Mouse (Mus musculus) heart, embryonic 14.5 days (tissue): ENCODE data around the gene Map4k1. TPM values are rescaled to one million over a fixed set of nuclear protein-coding genes. Genes with fewer than 3 reads are reported as not detected.
"Not testable (repeated sequence)": the region's sequence is repeated elsewhere in the genome, so short reads cannot be mapped to it uniquely, and the experiment has no call there.

Source experiments
- ATAC-seq: fragments of 200-750 bp; cut with Nextera tagmentation; 2 replicates; pipeline ENCODE4 v1.8.0; 2017; ENCODE audit warnings: low read depth, moderate TSS enrichment; ENCODE audit not compliant: insufficient number of reproducible peaks, insufficient read depth, low FRiP score
- H3K27ac ChIP-seq, 2 experiments: fragments of 200-500 bp in 1 of 2; fragments of 300-500 bp in 1 of 2; sonication (generic) in 1 of 2; replicated peaks in 1 of 2; 2 replicates each; pipeline ENCODE4 v1.5.1; 2012 to 2014; ENCODE audit warnings: low read depth in 2 of 2, low read length in 2 of 2, control low read depth in 1 of 2, mild to moderate bottlenecking in 1 of 2, mixed read lengths in 1 of 2; ENCODE audit not compliant: control insufficient read depth in 1 of 2, insufficient read depth in 1 of 2
- H3K27me3 ChIP-seq: fragments of 300-500 bp; sonication (generic); 2 replicates; pipeline ENCODE4 v1.6.1; 2014; ENCODE audit warnings: mild to moderate bottlenecking, low read length, control low read depth; ENCODE audit not compliant: control insufficient read depth, insufficient read depth
- H3K36me3 ChIP-seq: fragments of 300-500 bp; sonication (generic); 2 replicates; pipeline ENCODE4 v1.6.1; 2014; ENCODE audit warnings: mild to moderate bottlenecking, control low read depth, low read length, mixed read lengths; ENCODE audit not compliant: control insufficient read depth, insufficient read depth
- H3K4me1 ChIP-seq, 2 experiments: fragments of 200-500 bp in 1 of 2; fragments of 300-500 bp in 1 of 2; sonication (generic) in 1 of 2; 2 replicates each; pipeline ENCODE4 v1.6.1; 2012 to 2014; ENCODE audit warnings: low read length in 2 of 2, control low read depth in 1 of 2, mixed read lengths in 1 of 2; ENCODE audit not compliant: control insufficient read depth in 2 of 2, insufficient read depth in 2 of 2
- H3K4me2 ChIP-seq: fragments of 300-500 bp; sonication (generic); 2 replicates; pipeline ENCODE4 v1.6.1; 2014; ENCODE audit warnings: mild to moderate bottlenecking, low read length
- H3K4me3 ChIP-seq, 2 experiments: fragments of 200-500 bp in 1 of 2; fragments of 300-500 bp in 1 of 2; sonication (generic) in 1 of 2; 2 replicates each; pipeline ENCODE4 v1.5.1; 2012 to 2014; ENCODE audit warnings: low read length in 2 of 2, mild to moderate bottlenecking in 2 of 2, control low read depth in 1 of 2, low read depth in 1 of 2, moderate library complexity in 1 of 2; ENCODE audit not compliant: control insufficient read depth in 1 of 2, insufficient read depth in 1 of 2
- H3K9ac ChIP-seq: fragments of 300-500 bp; sonication (generic); 2 replicates; pipeline ENCODE4 v1.6.1; 2014; ENCODE audit warnings: mild to moderate bottlenecking, low read length
- H3K9me3 ChIP-seq: fragments of 300-500 bp; sonication (generic); 2 replicates; pipeline ENCODE4 v1.6.1; 2016; ENCODE audit warnings: low read length, control low read depth; ENCODE audit not compliant: control insufficient read depth
- WGBS: fragments of 180-500 bp; shearing (Covaris S2); extraction: QIAGEN DNeasy Blood & Tissue Kit; methylation state at CpG from one replicate; pipeline ENCODE4 v1.1.7; 2014; 5-methylcytosine and 5-hydroxymethylcytosine counted together
- polyA plus RNA-seq: library from polyadenylated mRNA; unstranded; fragments of >200 nt; fragmentation: Nextera tagmentation; extraction: Ambion mirVana; gene quantifications from 2 replicates; pipeline ENCODE4 v1.2.1, GENCODE M21; 2014

Map4k1 gene
- polyA plus RNA-seq, 1 experiment from 2014 or later: 2.8 TPM

DNA sequence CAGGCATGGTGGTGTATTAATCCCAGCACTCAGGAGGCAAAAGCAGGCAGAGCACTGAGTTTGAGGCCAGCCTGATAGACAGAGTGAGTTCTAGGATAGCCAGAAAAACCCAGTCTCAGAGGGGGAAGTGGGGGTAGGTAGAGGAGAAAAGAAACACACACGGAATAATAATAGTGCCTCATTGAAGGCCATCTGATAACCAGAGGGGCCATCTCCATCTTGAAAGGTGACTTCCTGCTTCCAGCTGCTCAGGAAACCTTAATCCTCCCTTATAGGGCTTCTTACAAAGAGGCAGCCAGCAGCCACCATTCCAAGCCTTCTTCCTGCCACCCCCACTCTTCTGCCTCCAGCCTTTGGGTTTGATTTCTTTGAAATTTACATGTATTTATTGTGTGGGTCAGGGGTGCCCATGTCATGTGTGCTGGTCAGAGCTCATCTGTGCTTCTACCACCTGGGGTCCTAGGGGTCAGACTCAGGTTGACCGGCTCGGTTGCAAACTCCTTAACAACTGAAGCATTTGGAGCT, 18.4 kb upstream of the Map4k1 start:
- WGBS: 67% methylated on average over 3 of the region's 3 CpGs
- no peaks in the 10 kb centered on the region for H3K9me3 ChIP-seq
- no peak overlapping the region for H3K4me3 ChIP-seq
- peak overlapping the region; percentile 27 to 88; a peak in 3 of 4 replicates for H3K27ac ChIP-seq
- no peak overlapping the region for H3K4me2 ChIP-seq
- no peaks in the 10 kb centered on the region for H3K27me3 ChIP-seq
- no peak for ATAC-seq
- H3K36me3 ChIP-seq: peaks cover 6% of the 10 kb centered on the region; the same call in 1 of the 2 replicates
- no peak overlapping the region for H3K9ac ChIP-seq
- H3K4me1 ChIP-seq: peaks cover 4 to 18% of the 10 kb centered on the region in 2 experiments

DNA sequence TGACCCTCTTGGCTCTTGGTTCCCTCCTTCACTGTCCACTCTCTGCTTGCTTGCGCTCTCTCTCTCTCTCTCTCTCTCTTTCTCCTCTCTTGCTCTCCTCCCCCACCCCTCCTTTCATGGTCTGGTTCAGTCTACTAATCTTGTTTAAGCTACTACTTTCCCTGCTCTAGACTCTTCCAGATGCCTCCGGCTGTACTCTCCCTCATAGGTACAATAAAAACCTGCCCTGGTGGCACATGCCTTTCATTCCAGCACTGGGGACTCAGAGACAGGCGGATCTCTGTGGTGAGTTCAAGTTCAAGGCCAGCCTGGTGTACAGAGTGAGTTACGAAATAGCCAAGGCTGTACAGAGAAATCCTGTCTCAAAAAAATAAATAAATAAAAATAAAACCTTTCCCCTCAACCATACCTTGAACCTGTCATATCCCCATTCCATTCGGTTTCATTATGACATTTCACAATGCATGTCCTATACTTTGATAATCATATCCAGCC, 16.5 kb upstream of the Map4k1 start:
- no peak for ATAC-seq
- Histone ChIP-seq H3K4me2 (no peak overlapping the region), H3K4me3 (no peak overlapping the region), H3K27ac (no peak overlapping the region), H3K9me3 (no peaks in the 10 kb centered on the region), H3K27me3 (no peaks in the 10 kb centered on the region), H3K9ac (no peak overlapping the region), H3K36me3 (peaks cover 7% of the 10 kb centered on the region), H3K4me1 (peaks cover 11 to 12% of the 10 kb centered on the region in 2 experiments; a peak in 3 of 4 replicates)
- 80% methylated on average over 5 of the region's 5 CpGs for WGBS

DNA sequence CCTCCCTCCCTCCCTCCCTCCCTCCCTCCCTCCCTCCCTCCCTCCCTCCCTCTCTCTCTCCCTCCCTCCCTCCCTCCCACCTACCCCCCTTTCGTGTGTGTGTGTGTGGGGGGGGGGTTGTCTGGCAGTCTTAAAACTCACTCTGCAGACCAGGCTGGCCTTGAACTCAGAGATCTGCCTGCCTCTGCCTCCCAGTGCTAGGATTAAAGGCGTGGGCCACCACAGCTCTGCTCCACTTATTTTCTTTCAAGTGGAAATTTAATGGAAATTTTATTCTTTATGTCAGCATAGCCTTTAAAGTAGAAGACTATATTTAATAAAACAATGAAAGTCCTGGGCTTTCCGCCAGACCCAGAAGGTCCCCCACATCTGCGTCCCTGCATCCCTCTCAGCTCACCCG, 15.7 kb upstream of the Map4k1 start:
- no peak overlapping the region for H3K27ac ChIP-seq
- H3K4me3 ChIP-seq: no peak overlapping the region
- 0 out of 2 replicates have a peak overlapping the region, but pooled peaks have one; percentile 38 for H3K9ac ChIP-seq
- H3K27me3 ChIP-seq: no peaks in the 10 kb centered on the region
- WGBS: 73% methylated on average over 4 of the region's 5 CpGs
- H3K4me1 ChIP-seq: peaks cover 11 to 14% of the 10 kb centered on the region in 2 experiments; a peak in 3 of 4 replicates
- H3K9me3 ChIP-seq: no peaks in the 10 kb centered on the region
- no peak for ATAC-seq
- H3K36me3 ChIP-seq: peaks cover 15% of the 10 kb centered on the region
- no peak overlapping the region for H3K4me2 ChIP-seq

DNA sequence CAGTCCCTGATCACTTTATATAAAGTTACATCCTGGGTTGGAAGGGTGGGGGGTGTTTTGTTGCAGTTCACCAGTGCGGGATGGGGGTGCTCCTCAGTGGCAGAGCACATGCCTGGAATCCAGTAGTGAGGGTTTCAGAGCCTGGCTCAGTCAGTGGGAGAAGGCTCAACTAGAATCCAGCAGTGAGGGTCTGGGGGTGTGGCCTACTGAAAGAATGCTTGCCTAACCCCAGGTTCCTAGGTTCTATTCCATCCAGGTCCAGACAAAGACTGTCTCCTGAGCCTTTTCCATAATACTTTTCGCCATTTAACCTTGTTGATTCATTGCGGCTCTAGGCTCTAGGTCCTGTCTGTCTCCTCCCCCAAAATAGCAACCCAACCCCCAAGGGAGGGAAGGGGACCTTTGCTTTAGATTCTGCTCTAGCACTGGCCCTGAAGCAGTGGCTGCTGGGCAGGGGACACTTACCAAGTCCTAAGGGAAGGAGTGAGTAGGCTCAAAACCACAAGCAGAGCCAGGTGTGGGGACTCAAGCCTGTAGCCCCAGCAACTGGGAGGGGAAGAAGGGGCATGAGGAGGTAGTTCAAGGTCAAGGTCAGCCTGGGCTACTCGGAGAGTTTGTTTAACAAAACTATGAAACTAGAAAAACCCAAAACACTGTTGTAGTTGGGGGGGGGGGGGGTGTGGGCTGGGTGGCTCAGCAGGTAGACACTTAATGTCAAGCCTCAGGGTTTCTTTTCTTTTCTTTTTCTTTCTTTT, 14.9 kb upstream of the Map4k1 start:
- H3K9ac ChIP-seq: 0 out of 2 replicates have a peak overlapping the region, but pooled peaks have one; percentile 38

GRCm38 (mm10) chr7:28968120-28968519, 13.7 kb upstream of the Map4k1 start:
- peaks cover 24% of the 10 kb centered on the region for H3K36me3 ChIP-seq
- not testable (repeated sequence) for H3K9me3 ChIP-seq, H3K27me3 ChIP-seq, H3K9ac ChIP-seq, H3K4me3 ChIP-seq, ATAC-seq, H3K27ac ChIP-seq, H3K4me2 ChIP-seq
- 92% methylated on average over 8 of the region's 8 CpGs for WGBS
- peaks cover 20 to 25% of the 10 kb centered on the region in 2 experiments for H3K4me1 ChIP-seq

More for the DNA sequence above, 14.9 kb upstream of the Map4k1 start:
- ATAC-seq: no peak
- H3K9me3 ChIP-seq: no peaks in the 10 kb centered on the region
- WGBS: 62% methylated on average over 4 of the region's 4 CpGs
- H3K27ac ChIP-seq: peak overlapping the region in 1 of 2 experiments; percentile 11; a peak in 1 of 4 replicates
- H3K27me3 ChIP-seq: no peaks in the 10 kb centered on the region
- peaks cover 22% of the 10 kb centered on the region for H3K36me3 ChIP-seq
- H3K4me1 ChIP-seq: peaks cover 18 to 21% of the 10 kb centered on the region in 2 experiments; a peak in 3 of 4 replicates
- no peak overlapping the region for H3K4me3 ChIP-seq
- no peak overlapping the region for H3K4me2 ChIP-seq

DNA sequence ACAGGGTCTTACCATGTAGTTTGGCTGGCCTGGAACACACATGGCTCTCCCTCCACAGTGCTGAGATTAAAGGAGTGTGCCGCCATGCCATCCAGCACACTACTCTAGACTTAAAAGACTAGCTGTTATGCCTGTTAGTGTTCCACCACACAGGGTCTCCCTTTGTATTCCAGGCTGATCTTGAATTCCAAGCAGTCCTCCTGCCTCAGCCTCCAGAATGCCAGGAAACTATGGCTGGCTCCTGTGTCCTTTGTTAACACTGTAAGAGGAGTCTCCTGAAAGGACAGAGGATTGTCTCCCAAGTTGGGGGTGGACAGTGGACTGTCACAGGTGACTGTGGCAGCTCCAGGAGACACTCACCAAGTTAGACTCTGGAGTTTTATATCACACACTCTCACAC, 12.6 kb upstream of the Map4k1 start:
- Histone ChIP-seq H3K9ac (no peak overlapping the region), H3K9me3 (no peaks in the 10 kb centered on the region), H3K4me3 (no peak overlapping the region), H3K27ac (no peak overlapping the region), H3K4me1 (peaks cover 20 to 25% of the 10 kb centered on the region in 2 experiments), H3K4me2 (no peak overlapping the region), H3K27me3 (no peaks in the 10 kb centered on the region), H3K36me3 (peaks cover 35% of the 10 kb centered on the region)
- no peak for ATAC-seq
- WGBS: 81% methylated on average over 1 of the region's 1 CpGs

DNA sequence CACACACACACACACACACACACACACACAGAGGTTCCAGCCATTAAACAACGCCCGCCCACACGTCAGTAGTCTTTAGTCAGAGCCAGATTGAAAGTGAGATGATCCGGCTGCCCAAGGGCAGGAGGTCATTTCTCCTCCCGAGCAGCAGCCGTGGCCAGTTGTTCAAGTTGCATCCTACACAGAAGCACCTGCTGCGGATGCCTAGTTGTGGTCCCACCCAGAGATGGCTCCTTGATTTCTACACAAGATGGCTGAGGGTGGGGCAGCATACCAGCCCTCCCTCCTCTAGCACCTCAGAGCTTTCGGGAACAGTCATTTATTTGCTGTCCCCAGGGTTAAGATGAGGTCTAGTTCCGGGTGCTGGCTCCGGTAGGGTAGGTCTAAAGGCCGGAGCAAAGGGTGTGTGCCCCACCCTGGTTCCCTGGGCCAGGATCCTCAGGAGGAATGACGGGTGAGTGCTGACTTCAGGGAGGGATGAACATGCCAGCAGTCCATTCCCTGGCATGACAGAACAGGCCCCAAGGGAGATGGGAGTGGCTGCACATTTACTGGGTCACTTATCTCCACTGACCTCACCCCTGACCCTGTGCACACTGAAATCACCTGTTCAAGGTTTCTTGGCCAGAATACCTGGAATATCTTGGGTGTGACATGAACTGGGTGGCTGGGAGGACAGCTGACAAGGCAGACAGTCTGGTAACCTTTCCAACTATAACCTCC, 12.0 kb upstream of the Map4k1 start:
- Histone ChIP-seq H3K4me1 (peaks cover 20 to 25% of the 10 kb centered on the region in 2 experiments), H3K4me3 (no peak overlapping the region), H3K9me3 (no peaks in the 10 kb centered on the region), H3K4me2 (no peak overlapping the region), H3K9ac (no peak overlapping the region; the same call in 1 of the 2 replicates), H3K27me3 (no peaks in the 10 kb centered on the region), H3K36me3 (peaks cover 41% of the 10 kb centered on the region), H3K27ac (no peak overlapping the region)
- WGBS: 60% methylated on average over 12 of the region's 12 CpGs
- ATAC-seq: no peak
